Mouse (Mus musculus): ENCODE results near the gene Hist1h2ah. TPM values are rescaled to one million over a fixed set of nuclear protein-coding genes. Genes with fewer than 3 reads are reported as not detected.

Gene Hist1h2ah
- polyA plus RNA-seq, 1 experiment = not detected

- peak overlapping the region; percentile 26 for H3K4me3 ChIP-seq (ENCODE audit: insufficient read depth, low read length)
- TF ChIP-seq CTCF (IDR thresholded peaks at IDR 0.05; ENCODE audit: borderline replicate concordance, insufficient read depth, low read length) = no peak
- TF ChIP-seq POLR2A (IDR thresholded peaks at IDR 0.05; ENCODE audit: low read depth, low read length) = no peak; the same call in 1 of the 2 replicates
- H3K4me1 ChIP-seq (ENCODE audit: control insufficient read depth, insufficient read depth, low read length) = peaks cover 8% of the 10 kb centered on the region; the same call in 1 of the 2 replicates
- peak overlapping the region; percentile 71 for H3K27ac ChIP-seq (ENCODE audit: insufficient read depth, low read length)
Measured at GRCm38 (mm10) chr13:22039951-22040463, 4.6 kb upstream of the Hist1h2ah start.

DNA sequence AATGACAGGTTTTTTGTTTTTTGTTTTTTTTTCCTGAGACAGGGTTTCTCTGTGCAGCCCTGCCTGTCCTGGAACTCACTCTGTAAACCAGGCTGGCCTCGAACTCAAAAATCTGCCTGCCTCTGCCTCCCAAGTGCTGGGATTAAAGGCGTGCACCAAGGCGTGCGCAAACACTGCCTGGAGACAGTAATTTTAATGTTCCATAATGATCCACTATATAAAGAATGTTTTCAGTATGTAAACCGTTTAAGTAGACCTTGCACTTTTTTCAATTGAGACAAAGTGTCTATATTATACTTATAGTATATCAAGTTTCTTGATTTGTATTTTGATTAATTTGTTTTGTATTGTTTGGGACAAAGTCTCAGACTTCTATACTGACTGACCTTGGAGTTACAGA is 4.0 kb upstream of the Hist1h2ah start:
- TF ChIP-seq POLR2A (IDR thresholded peaks at IDR 0.05; ENCODE audit: low read depth, low read length) (no peak), CTCF (IDR thresholded peaks at IDR 0.05; ENCODE audit: borderline replicate concordance, insufficient read depth, low read length) (no peak)
- Histone ChIP-seq H3K4me3 (ENCODE audit: insufficient read depth, low read length) (no peak overlapping the region), H3K27ac (ENCODE audit: insufficient read depth, low read length) (no peak overlapping the region), H3K4me1 (ENCODE audit: control insufficient read depth, insufficient read depth, low read length) (peaks cover 6% of the 10 kb centered on the region; the same call in 1 of the 2 replicates)

DNA sequence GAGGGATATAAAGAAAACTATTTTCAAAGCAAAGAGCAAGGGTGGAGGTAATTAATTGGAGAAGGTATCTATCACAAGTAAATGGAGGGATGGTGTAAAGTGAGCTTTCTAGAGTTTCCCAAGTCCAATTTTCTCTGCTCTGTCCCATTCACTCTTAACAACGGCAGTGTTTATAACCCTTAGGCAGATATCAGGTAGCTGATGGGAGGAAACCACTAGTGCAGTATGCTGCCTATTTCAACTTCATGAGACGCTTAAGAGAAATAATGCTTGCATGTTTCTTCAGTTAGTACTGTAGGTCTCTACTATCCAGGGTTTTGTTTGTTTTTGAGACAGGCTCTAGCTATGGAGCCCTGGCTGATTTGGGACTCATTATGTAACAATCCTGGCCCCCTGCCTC is 2.0 kb upstream of the Hist1h2ah start:
- TF ChIP-seq CTCF (IDR thresholded peaks at IDR 0.05; ENCODE audit: borderline replicate concordance, insufficient read depth, low read length) (no peak), POLR2A (IDR thresholded peaks at IDR 0.05; ENCODE audit: low read depth, low read length) (no peak)
- H3K27ac ChIP-seq (ENCODE audit: insufficient read depth, low read length) = no peak overlapping the region
- peaks cover 6% of the 10 kb centered on the region; the same call in 1 of the 2 replicates for H3K4me1 ChIP-seq (ENCODE audit: control insufficient read depth, insufficient read depth, low read length)
- no peak overlapping the region for H3K4me3 ChIP-seq (ENCODE audit: insufficient read depth, low read length)

- no peak overlapping the region for H3K27ac ChIP-seq (ENCODE audit: insufficient read depth, low read length)
- TF ChIP-seq POLR2A (IDR thresholded peaks at IDR 0.05; ENCODE audit: low read depth, low read length) (no peak), CTCF (IDR thresholded peaks at IDR 0.05; ENCODE audit: borderline replicate concordance, insufficient read depth, low read length) (no peak)
- H3K4me1 ChIP-seq (ENCODE audit: control insufficient read depth, insufficient read depth, low read length) = peaks cover 6% of the 10 kb centered on the region; the same call in 1 of the 2 replicates
- no peak overlapping the region for H3K4me3 ChIP-seq (ENCODE audit: insufficient read depth, low read length)
Measured at GRCm38 (mm10) chr13:22036986-22037385, 1.6 kb upstream of the Hist1h2ah start.

DNA sequence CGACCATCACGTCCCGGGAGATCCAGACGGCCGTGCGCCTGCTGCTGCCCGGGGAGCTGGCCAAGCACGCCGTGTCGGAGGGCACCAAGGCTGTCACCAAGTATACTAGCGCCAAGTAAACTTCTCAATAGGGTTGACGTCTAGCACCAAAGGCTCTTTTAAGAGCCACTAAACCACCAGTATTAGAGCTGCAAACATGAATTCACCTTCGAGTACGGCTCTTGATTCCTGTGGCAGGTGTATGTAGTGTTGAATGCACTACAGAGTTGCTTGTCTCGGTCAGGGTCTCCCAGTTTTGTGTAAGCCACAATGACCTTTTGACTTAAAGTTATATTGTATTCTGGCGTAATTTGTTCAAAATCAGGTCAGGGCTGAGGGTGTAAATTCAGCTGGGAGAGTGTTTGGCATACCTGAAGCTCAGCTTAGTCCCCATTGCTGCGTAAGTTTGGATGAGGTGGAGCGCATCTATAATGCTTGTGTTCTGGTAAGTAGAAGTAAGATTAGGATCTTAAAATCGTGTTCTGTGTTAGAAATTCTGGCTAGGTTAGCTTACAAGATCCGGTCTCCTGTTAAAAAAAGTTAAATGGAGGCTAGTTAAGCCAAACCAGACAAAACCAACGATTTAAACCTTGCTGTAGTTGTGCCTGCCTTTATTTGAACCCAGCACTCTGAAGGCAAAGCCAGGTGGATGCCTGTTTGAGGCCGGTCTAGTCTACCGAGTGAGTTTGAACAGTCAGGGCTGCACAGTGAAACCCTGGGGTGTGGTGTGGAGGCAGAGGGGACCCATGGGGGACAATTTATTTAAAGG is 985 bp upstream of the Hist1h2ah start:
- TF ChIP-seq POLR2A (IDR thresholded peaks at IDR 0.05; ENCODE audit: low read depth, low read length) (peak; percentile 45), CTCF (IDR thresholded peaks at IDR 0.05; ENCODE audit: borderline replicate concordance, insufficient read depth, low read length) (no peak)
- peak overlapping the region; percentile 46 for H3K4me3 ChIP-seq (ENCODE audit: insufficient read depth, low read length)
- peak overlapping the region; percentile 41 for H3K27ac ChIP-seq (ENCODE audit: insufficient read depth, low read length)
- peaks cover 6% of the 10 kb centered on the region; the same call in 1 of the 2 replicates for H3K4me1 ChIP-seq (ENCODE audit: control insufficient read depth, insufficient read depth, low read length)

GRCm38 (mm10) chr13:22034443-22035266 is 713 bp downstream of the Hist1h2ah start:
- Histone ChIP-seq H3K4me3 (ENCODE audit: insufficient read depth, low read length) (peak overlapping the region; percentile 76), H3K4me1 (ENCODE audit: control insufficient read depth, insufficient read depth, low read length) (peaks cover 6% of the 10 kb centered on the region; the same call in 1 of the 2 replicates), H3K27ac (ENCODE audit: insufficient read depth, low read length) (peak overlapping the region; percentile 95)
- TF ChIP-seq POLR2A (IDR thresholded peaks at IDR 0.05; ENCODE audit: low read depth, low read length) (0 out of 2 replicates have a peak, but pooled peaks have one; percentile 36), CTCF (IDR thresholded peaks at IDR 0.05; ENCODE audit: borderline replicate concordance, insufficient read depth, low read length) (no peak)

- TF ChIP-seq CTCF (IDR thresholded peaks at IDR 0.05; ENCODE audit: borderline replicate concordance, insufficient read depth, low read length) = no peak
- TF ChIP-seq POLR2A (IDR thresholded peaks at IDR 0.05; ENCODE audit: low read depth, low read length) = no peak
- peak overlapping the region; percentile 52 for H3K27ac ChIP-seq (ENCODE audit: insufficient read depth, low read length)
- peak overlapping the region; percentile 76 for H3K4me3 ChIP-seq (ENCODE audit: insufficient read depth, low read length)
- H3K4me1 ChIP-seq (ENCODE audit: control insufficient read depth, insufficient read depth, low read length) = peaks cover 6% of the 10 kb centered on the region; the same call in 1 of the 2 replicates
Measured at GRCm38 (mm10) chr13:22033741-22034442, 1.5 kb downstream of the Hist1h2ah start.

DNA sequence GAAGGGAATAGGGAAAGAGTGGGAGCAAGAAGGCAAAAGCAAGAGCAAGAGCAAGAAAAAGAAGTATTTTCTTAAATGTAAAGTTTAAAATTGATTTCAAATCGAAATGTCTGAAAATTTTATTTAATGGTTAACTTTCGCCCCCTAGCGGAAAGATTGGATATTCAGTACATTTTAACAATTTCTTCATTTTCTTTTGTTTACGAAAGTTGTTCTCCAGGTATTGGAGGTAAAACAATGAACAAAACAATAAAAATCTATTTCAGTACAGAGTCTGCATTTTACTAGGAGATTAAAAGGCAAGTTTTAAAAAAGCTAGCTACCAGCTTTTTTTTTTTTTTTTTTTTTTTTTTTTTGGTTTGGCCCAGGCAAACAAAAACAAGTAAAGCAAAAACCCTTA is 4.9 kb downstream of the Hist1h2ah start:
- TF ChIP-seq POLR2A (IDR thresholded peaks at IDR 0.05; ENCODE audit: low read depth, low read length) (no peak), CTCF (IDR thresholded peaks at IDR 0.05; ENCODE audit: borderline replicate concordance, insufficient read depth, low read length) (no peak)
- no peaks in the 10 kb centered on the region; the same call in 1 of the 2 replicates for H3K4me1 ChIP-seq (ENCODE audit: control insufficient read depth, insufficient read depth, low read length)
- H3K27ac ChIP-seq (ENCODE audit: insufficient read depth, low read length) = no peak overlapping the region
- H3K4me3 ChIP-seq (ENCODE audit: insufficient read depth, low read length) = no peak overlapping the region

GRCm38 (mm10) chr13:22029928-22030327 is 5.4 kb downstream of the Hist1h2ah start:
- Histone ChIP-seq H3K27ac (ENCODE audit: insufficient read depth, low read length) (no peak overlapping the region), H3K4me3 (ENCODE audit: insufficient read depth, low read length) (no peak overlapping the region; the same call in 1 of the 2 replicates), H3K4me1 (ENCODE audit: control insufficient read depth, insufficient read depth, low read length) (no peaks in the 10 kb centered on the region; the same call in 1 of the 2 replicates)
- TF ChIP-seq POLR2A (IDR thresholded peaks at IDR 0.05; ENCODE audit: low read depth, low read length) (no peak), CTCF (IDR thresholded peaks at IDR 0.05; ENCODE audit: borderline replicate concordance, insufficient read depth, low read length) (no peak)

Data from embryonic fibroblast, embryonic 13.5 days (primary cell).